Mouse (Mus musculus): ENCODE measurements around the gene Rwdd4a. TPM values are rescaled to one million over a fixed set of nuclear protein-coding genes. Genes with fewer than 3 reads are reported as not detected.

The Rwdd4a gene
- total RNA-seq (2023), result 10 to 100 TPM; 14.3 to 22.5 TPM

DNA sequence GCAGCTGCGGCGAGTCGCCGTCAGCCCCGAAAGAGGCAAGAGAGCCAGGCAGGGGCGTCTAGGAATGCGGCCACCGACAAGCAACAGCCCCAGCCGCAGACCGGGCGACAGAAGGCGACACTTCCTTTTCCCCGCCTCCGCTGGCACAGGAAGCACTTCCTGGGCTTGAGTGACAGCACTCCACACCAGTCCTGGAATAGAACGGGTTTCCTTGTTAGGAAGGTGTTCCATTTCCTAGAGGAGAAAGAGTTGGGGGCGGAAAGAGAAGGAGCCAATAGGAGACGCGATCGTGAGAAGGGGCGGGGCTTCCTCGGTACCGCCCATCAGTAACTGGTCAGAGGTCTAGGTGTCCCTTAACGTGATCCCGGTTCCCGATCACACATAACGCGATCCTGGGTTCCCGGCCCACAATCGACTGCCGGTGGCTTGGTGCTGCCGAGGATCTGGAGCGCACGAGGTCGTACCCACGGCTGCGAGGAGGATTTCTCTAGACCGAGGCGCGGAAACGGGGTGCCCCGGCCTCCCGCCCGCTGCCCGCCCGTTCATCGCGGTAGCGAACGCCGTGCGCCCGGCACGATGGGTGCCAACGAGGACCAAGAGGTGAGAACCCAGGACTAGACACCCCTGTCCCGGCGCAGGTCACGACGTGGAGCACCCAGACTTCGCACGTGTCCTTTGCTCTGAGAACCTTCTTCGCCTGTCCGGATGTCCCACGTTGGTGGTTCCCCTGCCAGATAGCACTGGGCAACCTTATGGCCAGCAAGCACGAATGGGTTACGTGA, at the start of gene Rwdd4a, which contains the start of gene Trappc11:
Gene Rwdd4a, plus strand, starts transcription at position 321 of the 782 bp plus-strand sequence.
Gene Trappc11, minus strand, starts transcription at position 127 of the 782 bp plus-strand sequence.

Other genes with a start within 250 kb of the Rwdd4a start
- gene Stox2, start 87.3 kb upstream of the Rwdd4a start, total RNA-seq (2023), result 1 to 10 TPM; 4.0 to 4.5 TPM
- gene Trappc11, start 194 bp upstream of the Rwdd4a start, total RNA-seq (2023), result 10 to 100 TPM; 32.8 to 35.3 TPM
- gene Ing2, start 141.9 kb downstream of the Rwdd4a start, total RNA-seq (2023), result 10 to 100 TPM; 42.4 to 44.2 TPM
- 10 to 100 TPM; 17.5 to 23.8 TPM for gene Cdkn2aip, start 180.3 kb downstream of the Rwdd4a start, total RNA-seq (2023)

Measured in monocyte, adult 59 days (primary cell).